Mouse (Mus musculus) liver, embryonic 14.5 days (tissue): ENCODE measurements around the gene Pde11a.

Experiments
- CTCF ChIP-seq: IDR thresholded peaks from 2 replicates; pipeline ENCODE4 v1.5.1; 2016; ENCODE audit warnings: antibody characterized with exemption, low read depth, control low read depth
- EP300 ChIP-seq: IDR thresholded peaks from 2 replicates; pipeline ENCODE4 v1.6.1; 2016; ENCODE audit warnings: antibody characterized with exemption, low read depth

GRCm38 (mm10) chr2:76386531-76386930, 48.0 kb upstream of the Pde11a start:
- no peak for TF ChIP-seq EP300
- TF ChIP-seq CTCF: no peak
